8 mouse cellular contexts compared by ENCODE assay signal in the genomic region with DNA sequence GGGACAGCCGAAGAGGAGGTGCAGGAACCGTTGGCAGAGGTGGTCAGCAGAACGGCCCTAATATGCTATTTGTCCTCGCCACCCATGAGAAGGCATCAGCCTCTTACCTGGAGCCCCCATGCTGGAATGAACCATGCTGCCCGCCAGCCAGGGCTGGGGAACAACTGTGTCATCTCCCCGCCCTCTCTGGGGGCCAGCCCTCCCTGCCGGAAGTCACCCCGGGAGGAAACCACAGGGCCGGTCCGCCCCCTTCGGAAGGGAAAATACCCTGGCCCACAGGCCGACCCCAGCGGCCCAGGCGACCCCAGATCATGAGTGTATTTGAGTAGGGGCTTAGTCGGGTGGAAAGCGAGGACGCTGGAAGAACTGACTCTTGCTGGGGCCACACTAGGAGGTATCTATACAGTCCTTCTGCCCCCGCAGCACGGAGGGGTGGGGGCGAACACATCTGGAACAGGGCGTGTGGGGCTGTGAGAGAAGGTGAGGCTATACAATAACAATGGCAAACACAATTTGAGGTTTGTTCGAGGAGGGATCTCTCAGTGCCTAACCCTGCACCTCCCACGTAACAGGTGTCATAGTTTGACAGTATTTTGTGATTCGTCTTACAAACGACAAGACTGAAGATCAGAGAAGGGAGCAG. TPM values are rescaled to one million over a fixed set of nuclear protein-coding genes. Genes with fewer than 3 reads are reported as not detected.
DNase-seq lines count a peak whose midpoint lies in the region; ATAC-seq and TF ChIP-seq lines count a peak whose summit lies in the region.

No protein-coding gene starts in this region.

- peak; percentile 31 to 69; a peak in 3 of 4 replicates for TF ChIP-seq POLR2A in MEL (IDR thresholded peaks at IDR 0.05; ENCODE audit: control insufficient read depth in 1 of 2, insufficient read depth in 1 of 2, low read depth in 1 of 2, low read length in 2 of 2, poor library complexity in 1 of 2)
- TF ChIP-seq POLR2A in spleen, adult 2 months (IDR thresholded peaks at IDR 0.05; ENCODE audit: low read depth, low read length) = peak; percentile 71

- H3K4me1 ChIP-seq in MEL (ENCODE audit: control insufficient read depth in 1 of 2, insufficient read depth in 2 of 2, low read length in 2 of 2) = peaks cover 0 to 7% of the 10 kb centered on the region in 2 experiments; a peak in 1 of 4 replicates
- H3K4me1 ChIP-seq in lung, embryonic 14.5 days (ENCODE audit: insufficient read depth) = no peaks in the 10 kb centered on the region
- peaks cover 16% of the 10 kb centered on the region for H3K4me1 ChIP-seq in spleen, adult 2 months (ENCODE audit: control insufficient read depth, insufficient read depth, insufficient read length)

- H3K36me3 ChIP-seq in MEL (ENCODE audit: control insufficient read depth in 1 of 2, insufficient read depth in 2 of 2, low read length in 2 of 2) = no peaks in the 10 kb centered on the region
- no peaks in the 10 kb centered on the region for H3K36me3 ChIP-seq in lung, embryonic 14.5 days (ENCODE audit: insufficient read depth)
- H3K36me3 ChIP-seq in spleen, adult 2 months (ENCODE audit: control insufficient read depth, insufficient read depth, low read length) = no peaks in the 10 kb centered on the region

- H3K4me3 ChIP-seq in MEL (ENCODE audit: control insufficient read depth in 1 of 2, insufficient read depth in 1 of 2, low read depth in 2 of 2, low read length in 2 of 2) = peak overlapping the region; percentile 75 to 91
- 0 out of 2 replicates have a peak overlapping the region, but pooled peaks have one; percentile 8 for H3K4me3 ChIP-seq in lung, embryonic 14.5 days (ENCODE audit: low read depth, low read length)
- peak overlapping the region; percentile 89 for H3K4me3 ChIP-seq in spleen, adult 2 months (ENCODE audit: extremely low read depth, insufficient read depth, insufficient read length)

- no peak for TF ChIP-seq EP300 in MEL (IDR thresholded peaks at IDR 0.05; ENCODE audit: low read depth in 1 of 2, low read length in 2 of 2)

- no peaks in the 10 kb centered on the region for H3K27me3 ChIP-seq in MEL (ENCODE audit: control insufficient read depth in 1 of 2, insufficient read depth in 2 of 2, low read length in 2 of 2)
- H3K27me3 ChIP-seq in lung, embryonic 14.5 days (ENCODE audit: insufficient read depth, low read length) = peaks cover 29% of the 10 kb centered on the region
- no peaks in the 10 kb centered on the region for H3K27me3 ChIP-seq in spleen, adult 2 months (ENCODE audit: control insufficient read depth, insufficient read depth, low read length)

- H3K9ac ChIP-seq in MEL (ENCODE audit: control insufficient read depth, low read depth, low read length, poor library complexity, severe bottlenecking) = peak overlapping the region; percentile 67
- no peak overlapping the region for H3K9ac ChIP-seq in lung, embryonic 14.5 days

- H3K27ac ChIP-seq in MEL (ENCODE audit: control insufficient read depth, low read depth, low read length) = peak overlapping the region; percentile 17; the same call in 1 of the 2 replicates
- H3K27ac ChIP-seq in lung, embryonic 14.5 days (ENCODE audit: low read depth) = no peak overlapping the region
- peak overlapping the region; percentile 86 for H3K27ac ChIP-seq in spleen, adult 2 months (ENCODE audit: insufficient read depth, low read length)

- 9% methylated on average over 25 of the region's 25 CpGs for WGBS in lung, embryonic 14.5 days
- 3% methylated on average over 25 of the region's 25 CpGs for WGBS in spleen, adult 2 months

- no peak for TF ChIP-seq RAD21 in MEL (IDR thresholded peaks at IDR 0.05; ENCODE audit: low read depth, low read length)

- no peak for TF ChIP-seq CTCF in MEL (IDR thresholded peaks at IDR 0.05 in 2 of 3, conservative IDR thresholded peaks at IDR 0.05 in 1 of 3; ENCODE audit: control insufficient read depth in 1 of 3, insufficient read depth in 1 of 3, low read depth in 2 of 3, low read length in 3 of 3, poor library complexity in 1 of 3, severe bottlenecking in 1 of 3)
- no peak for TF ChIP-seq CTCF in lung, embryonic 14.5 days (IDR thresholded peaks at IDR 0.05; ENCODE audit: low read depth)
- no peak for TF ChIP-seq CTCF in spleen, adult 2 months (IDR thresholded peaks at IDR 0.05; ENCODE audit: extremely low read depth, insufficient read depth, insufficient read length, insufficient replicate concordance)

- 0 out of 2 replicates have a peak overlapping the region, but pooled peaks have one; percentile 47 for H3K4me2 ChIP-seq in lung, embryonic 14.5 days

- no peak for ATAC-seq in lung, embryonic 14.5 days (ENCODE audit: insufficient read depth)

- no peaks in the 10 kb centered on the region for H3K9me3 ChIP-seq in MEL (replicated peaks; ENCODE audit: insufficient read depth, low read length)
- no peaks in the 10 kb centered on the region for H3K9me3 ChIP-seq in lung, embryonic 14.5 days (ENCODE audit: low read depth, low read length)

- no peaks in the 10 kb centered on the region for H3K79me2 ChIP-seq in MEL (ENCODE audit: control insufficient read depth, insufficient read depth, low read length, poor library complexity)

- DNase-seq in 416B (ENCODE audit: low read depth) (peak; percentile 63), MEL (ENCODE audit: low read depth, low spot score) (peak; percentile 79)
- peak; percentile 16 to 27 for DNase-seq in heart, postnatal 14 days
- no peak for DNase-seq in lung, embryonic 14.5 days
- peak; percentile 55 to 88 for DNase-seq in spleen, adult 2 months (ENCODE audit: low read depth in 1 of 2, low spot score in 2 of 2)
- DNase-seq in kidney, adult 9 months = no peak
- no peak for DNase-seq in layer of hippocampus, adult 9-10 months (ENCODE audit: low spot score)
- no peak for DNase-seq in frontal cortex, postnatal 10 days (ENCODE audit: low spot score in 2 of 2)

- intact Hi-C loops in heart, postnatal 14 days (cut with DNase I) = loop anchor here (5.0 to 10.0 kb wide), 2 partner anchors 200 to 272 kb away; no protein-coding TSS in a partner anchor

TF ChIP-seq in MEL, 35 proteins besides CTCF, POLR2A, EP300 and RAD21:
- TF ChIP-seq ELF1 (IDR thresholded peaks at IDR 0.05; ENCODE audit: low read depth, low read length) (peak; percentile 29; the same call in 1 of the 2 replicates), BHLHE40 (IDR thresholded peaks at IDR 0.05; ENCODE audit: borderline replicate concordance, low read depth, low read length) (no peak), NELFE (IDR thresholded peaks at IDR 0.05; ENCODE audit: low read depth, low read length) (peak; percentile 47; the same call in 1 of the 2 replicates), HCFC1 (IDR thresholded peaks at IDR 0.05; ENCODE audit: low read depth, low read length) (peak; percentile 61), SIN3A (IDR thresholded peaks at IDR 0.05; ENCODE audit: low read length) (peak; percentile 44), MAZ (IDR thresholded peaks at IDR 0.05; ENCODE audit: low read depth, low read length) (peak; percentile 95), POLR2AphosphoS2 (IDR thresholded peaks at IDR 0.05; ENCODE audit: low read length) (no peak), TCF12 (IDR thresholded peaks at IDR 0.05; ENCODE audit: low read depth, low read length) (no peak), CHD1 (IDR thresholded peaks at IDR 0.05; ENCODE audit: low read depth, low read length) (peak; percentile 55; the same call in 1 of the 2 replicates), MAX (IDR thresholded peaks at IDR 0.05; ENCODE audit: low read length) (0 out of 2 replicates have a peak, but pooled peaks have one; percentile 32), ZMIZ1 (IDR thresholded peaks at IDR 0.05; ENCODE audit: low read depth, low read length) (0 out of 2 replicates have a peak, but pooled peaks have one; percentile 49), MXI1 (IDR thresholded peaks at IDR 0.05; ENCODE audit: low read depth, low read length) (peak; percentile 81)
TF ChIP-seq in MEL: peak in this region for 9.

RNA-seq across cellular contexts. Expression of a gene that starts 47.1 kb away (rescaled TPM):
- 0.73 and 0.75 TPM in 2 replicates for total RNA-seq in MEL (2012; rRNA removed)
- 1 to 10 TPM in 1 of 2 experiments, not detected in 1; 6.4 TPM for polyA plus RNA-seq in MEL (2012; ENCODE audit: insufficient read depth in 1 of 2, insufficient read length in 2 of 2, low read depth in 1 of 2, low replicate concordance in 2 of 2, missing spikeins in 1 of 2)
- total RNA-seq in heart, postnatal 14 days (2021) = under 1 TPM; 0.44 to 0.60 TPM
- polyA plus RNA-seq in lung, embryonic 14.5 days (2014; fragmentation: Nextera tagmentation; extraction: Ambion mirVana) = 0.28 and 0.42 TPM in 2 replicates
- 61.7 and 83.3 TPM in 2 replicates for polyA plus RNA-seq in spleen, adult 2 months (2012; rRNA removed)

Comparison
In these comparisons a context has a peak if more than half of its experiments do, and no peak if none do; other contexts are left out.
1. DNase-seq: peak in 416B (single experiment), MEL (single experiment), heart, postnatal 14 days (2 of 2) and spleen, adult 2 months (2 of 2); none in lung, embryonic 14.5 days (single experiment), kidney, adult 9 months (single experiment), layer of hippocampus, adult 9-10 months (single experiment) and frontal cortex, postnatal 10 days (0 of 2).
2. H3K4me3 ChIP-seq: peak in every context shown above with its lines; median percentile 89 in spleen, adult 2 months; 83 in MEL; 8 in lung, embryonic 14.5 days.